Mouse (Mus musculus): ENCODE measurements at regions not wholly inside any gene's neighbourhood (a gene's known extent, or its start where the extent isn't known, plus 50 kb on each side); places are given as distances from the start of the nearest gene placed in this dataset.

DNA sequence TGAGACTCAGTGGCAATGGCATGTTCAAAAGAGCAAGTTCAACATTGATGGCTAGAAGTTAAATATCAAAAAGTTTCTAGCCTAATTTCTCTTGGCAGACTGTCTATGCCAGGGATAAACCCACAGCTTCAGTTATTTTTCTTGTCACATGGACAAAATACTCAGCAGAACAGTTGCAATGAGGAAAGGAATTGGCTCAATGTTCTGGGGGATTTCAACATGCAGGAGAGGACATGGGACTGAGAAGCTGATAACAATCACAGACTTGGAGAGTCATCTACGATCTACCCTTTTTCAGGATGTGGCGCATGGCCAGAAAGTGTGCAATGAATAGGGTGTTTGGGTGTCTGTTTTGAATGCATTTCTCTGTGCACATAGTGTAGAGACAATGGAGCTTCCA is 389.9 kb downstream of the Rnd3 start:
- H3K4me3 ChIP-seq (ENCODE audit: insufficient read depth, low read length): no peak overlapping the region
- no peak overlapping the region for H3K27ac ChIP-seq (ENCODE audit: insufficient read depth, low read length)
- TF ChIP-seq CTCF (IDR thresholded peaks at IDR 0.05; ENCODE audit: borderline replicate concordance, insufficient read depth, low read length): no peak
- no peak for TF ChIP-seq POLR2A (IDR thresholded peaks at IDR 0.05; ENCODE audit: low read depth, low read length)
- no peaks in the 10 kb centered on the region for H3K4me1 ChIP-seq (ENCODE audit: control insufficient read depth, insufficient read depth, low read length)

DNA sequence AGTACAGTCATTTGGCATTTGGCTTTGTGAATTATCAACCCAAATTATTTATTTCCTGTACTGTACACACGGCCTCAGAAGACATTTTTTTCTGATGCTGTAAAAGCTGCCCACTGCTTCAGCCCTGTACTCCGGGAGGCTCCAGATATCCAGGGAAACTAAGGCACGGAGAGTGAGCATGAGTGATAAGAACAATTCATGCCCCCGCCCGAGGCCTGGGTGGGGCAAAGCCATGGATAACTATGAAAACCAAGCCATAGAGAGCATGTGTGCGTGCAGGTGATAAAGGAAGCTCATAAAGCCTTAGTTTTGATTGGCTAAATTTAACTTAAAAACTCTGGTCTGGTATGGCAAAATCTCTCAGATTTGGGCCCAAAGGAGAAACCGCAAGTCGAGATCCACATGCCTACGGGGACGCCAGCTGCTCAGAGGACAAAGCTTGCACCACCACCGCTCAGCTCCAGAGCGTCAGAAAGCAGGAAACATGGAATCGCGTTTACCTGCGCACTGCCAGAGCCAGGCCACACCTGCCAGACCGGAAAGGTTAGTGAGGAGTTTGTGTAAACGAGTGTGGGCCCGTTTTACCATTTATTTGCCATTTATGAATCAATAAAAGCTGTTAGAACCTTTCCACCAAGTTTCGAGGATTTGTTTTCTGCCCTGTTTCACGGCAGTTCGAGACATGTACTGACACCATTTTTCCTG is 390.9 kb downstream of the Rnd3 start:
- Histone ChIP-seq H3K4me1 (ENCODE audit: control insufficient read depth, insufficient read depth, low read length) (no peaks in the 10 kb centered on the region), H3K27ac (ENCODE audit: insufficient read depth, low read length) (no peak overlapping the region), H3K4me3 (ENCODE audit: insufficient read depth, low read length) (no peak overlapping the region)
- no peak for TF ChIP-seq POLR2A (IDR thresholded peaks at IDR 0.05; ENCODE audit: low read depth, low read length)
- no peak for TF ChIP-seq CTCF (IDR thresholded peaks at IDR 0.05; ENCODE audit: borderline replicate concordance, insufficient read depth, low read length)

DNA sequence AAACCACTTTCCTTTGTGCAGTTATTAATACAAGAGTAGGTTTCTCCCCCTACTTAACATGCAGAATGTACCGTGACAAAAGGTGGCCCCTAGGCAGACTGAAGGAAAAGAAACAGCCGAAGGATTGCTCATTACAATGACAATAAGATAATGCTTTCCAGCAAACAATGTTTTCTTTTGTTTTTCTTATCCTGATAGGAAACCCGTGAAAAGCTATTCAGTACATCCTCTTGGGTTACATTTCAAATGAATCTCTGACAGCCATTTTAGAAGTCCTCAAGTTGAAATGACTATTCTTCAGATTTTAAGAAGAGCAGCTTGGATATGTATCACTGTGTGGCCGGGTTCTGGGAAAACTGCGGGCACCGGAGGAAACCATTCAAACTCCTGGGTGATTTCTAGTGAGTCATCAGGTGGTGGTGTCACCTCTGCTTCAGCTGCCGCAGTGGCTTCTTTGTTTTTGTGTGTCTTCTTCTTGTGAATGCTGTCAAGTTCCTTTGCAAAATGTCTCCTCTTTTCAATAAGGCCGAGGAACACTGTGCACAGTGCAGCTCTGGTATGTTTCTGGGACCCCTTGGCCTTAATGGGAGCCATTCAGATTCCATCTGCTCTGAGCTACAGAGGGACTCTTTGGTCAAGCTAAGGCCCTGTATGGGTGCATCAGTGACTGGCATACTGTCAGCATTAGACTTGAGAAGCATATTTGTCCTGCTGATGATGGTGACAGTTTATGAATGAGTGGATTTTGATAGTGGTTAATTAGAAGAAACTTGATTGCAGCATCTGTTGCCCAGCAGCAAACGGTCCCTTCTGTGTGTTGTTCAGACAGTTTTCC is 393.1 kb downstream of the Rnd3 start:
- no peak for TF ChIP-seq POLR2A (IDR thresholded peaks at IDR 0.05; ENCODE audit: low read depth, low read length)
- no peak overlapping the region for H3K27ac ChIP-seq (ENCODE audit: insufficient read depth, low read length)
- H3K4me1 ChIP-seq (ENCODE audit: control insufficient read depth, insufficient read depth, low read length): no peaks in the 10 kb centered on the region
- H3K4me3 ChIP-seq (ENCODE audit: insufficient read depth, low read length): no peak overlapping the region

DNA sequence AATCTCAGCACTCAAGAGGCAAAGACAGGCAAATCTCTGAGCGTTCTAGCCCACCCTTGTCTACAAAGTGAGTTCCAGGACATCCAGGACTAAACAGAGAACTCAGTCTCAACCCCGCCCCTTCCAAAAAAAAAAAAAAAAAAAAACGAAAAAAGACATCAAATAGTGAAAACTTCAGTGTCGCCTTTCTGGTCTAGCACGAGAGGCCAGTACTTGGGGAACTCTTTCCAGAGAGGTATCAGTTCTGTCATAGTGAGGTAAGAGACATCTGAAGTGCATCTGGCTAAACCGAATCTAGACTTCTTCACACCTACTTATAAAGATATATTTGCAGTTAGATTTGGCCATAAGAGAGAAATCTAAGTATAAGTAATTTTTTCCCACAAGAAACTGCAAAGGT is 393.8 kb downstream of the Rnd3 start:
- TF ChIP-seq CTCF (IDR thresholded peaks at IDR 0.05; ENCODE audit: borderline replicate concordance, insufficient read depth, low read length) (no peak), POLR2A (IDR thresholded peaks at IDR 0.05; ENCODE audit: low read depth, low read length) (no peak)
- no peak overlapping the region for H3K27ac ChIP-seq (ENCODE audit: insufficient read depth, low read length)
- no peak overlapping the region for H3K4me3 ChIP-seq (ENCODE audit: insufficient read depth, low read length)
- H3K4me1 ChIP-seq (ENCODE audit: control insufficient read depth, insufficient read depth, low read length): no peaks in the 10 kb centered on the region

DNA sequence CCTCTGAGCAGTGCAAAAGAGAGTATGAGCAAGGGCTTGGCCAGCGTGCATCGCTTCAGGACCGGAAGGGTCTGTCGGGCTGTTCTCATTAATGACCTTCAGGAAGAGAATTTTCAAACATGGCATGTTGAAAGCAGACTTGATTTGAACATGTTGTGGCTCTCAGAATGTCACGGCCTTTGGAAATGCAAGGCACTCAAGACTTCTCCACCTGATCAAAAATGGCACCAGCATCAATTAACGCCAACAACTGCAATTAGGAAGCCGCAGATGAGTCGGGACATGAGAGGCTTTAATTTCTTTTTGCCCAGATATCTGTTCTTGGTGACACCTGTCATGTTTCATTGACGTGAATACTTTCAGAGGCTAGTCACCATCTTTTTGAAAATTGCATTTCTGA is 396.5 kb downstream of the Rnd3 start:
- no peak overlapping the region for H3K4me3 ChIP-seq (ENCODE audit: insufficient read depth, low read length)
- H3K4me1 ChIP-seq (ENCODE audit: control insufficient read depth, insufficient read depth, low read length): no peaks in the 10 kb centered on the region
- TF ChIP-seq CTCF (IDR thresholded peaks at IDR 0.05; ENCODE audit: borderline replicate concordance, insufficient read depth, low read length) (no peak), POLR2A (IDR thresholded peaks at IDR 0.05; ENCODE audit: low read depth, low read length) (no peak)
- no peak overlapping the region for H3K27ac ChIP-seq (ENCODE audit: insufficient read depth, low read length)

DNA sequence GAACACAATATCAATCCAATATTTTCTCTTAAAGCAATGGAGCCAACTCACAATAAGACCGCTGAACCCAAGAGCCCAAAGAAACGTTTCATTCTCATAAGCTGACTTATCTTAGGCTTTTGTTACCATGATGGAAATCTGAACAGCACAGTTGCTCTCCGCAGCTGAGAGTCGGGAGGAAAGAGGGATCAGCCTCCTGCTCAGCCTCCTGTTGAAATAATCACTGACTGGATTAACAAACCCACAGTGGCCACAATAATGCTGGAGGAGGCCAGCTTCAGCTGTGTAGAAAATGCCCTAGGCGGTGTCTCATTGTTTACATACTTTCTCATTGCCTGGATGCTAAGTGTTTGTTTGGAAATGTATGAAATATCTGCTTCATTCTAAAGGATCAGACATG is 398.1 kb downstream of the Rnd3 start:
- Histone ChIP-seq H3K27ac (ENCODE audit: insufficient read depth, low read length) (no peak overlapping the region), H3K4me3 (ENCODE audit: insufficient read depth, low read length) (no peak overlapping the region), H3K4me1 (ENCODE audit: control insufficient read depth, insufficient read depth, low read length) (no peaks in the 10 kb centered on the region)
- TF ChIP-seq CTCF (IDR thresholded peaks at IDR 0.05; ENCODE audit: borderline replicate concordance, insufficient read depth, low read length) (no peak), POLR2A (IDR thresholded peaks at IDR 0.05; ENCODE audit: low read depth, low read length) (no peak)

DNA sequence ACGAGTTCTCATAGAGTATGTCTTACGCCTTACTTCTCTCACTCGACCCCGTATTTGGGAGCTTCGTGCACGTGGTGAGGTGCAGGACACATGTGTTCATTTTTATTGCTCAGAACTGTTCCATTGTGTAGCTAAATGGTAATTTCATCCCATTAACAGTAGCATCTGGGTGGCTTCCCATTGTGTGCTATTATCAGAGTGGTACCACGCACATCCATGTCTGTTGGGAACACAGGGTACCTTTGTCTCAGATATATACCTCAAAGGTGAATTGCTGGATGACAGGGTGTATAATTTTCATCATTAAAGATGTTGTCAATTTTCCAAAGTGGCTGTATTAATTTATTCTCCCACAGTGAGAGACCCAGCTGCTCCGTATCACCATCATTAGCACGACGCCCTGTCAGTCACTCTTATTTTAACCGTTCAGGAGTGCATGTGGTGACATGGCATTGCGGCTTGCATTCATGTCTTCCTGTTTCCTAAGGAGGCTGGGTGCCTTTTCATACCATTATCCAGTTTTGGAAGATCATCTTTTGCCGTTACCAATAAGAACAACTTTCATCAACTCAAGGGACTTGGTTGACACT is 404.2 kb downstream of the Rnd3 start:
- Histone ChIP-seq H3K4me3 (ENCODE audit: insufficient read depth, low read length) (no peak overlapping the region), H3K27ac (ENCODE audit: insufficient read depth, low read length) (no peak overlapping the region), H3K4me1 (ENCODE audit: control insufficient read depth, insufficient read depth, low read length) (no peaks in the 10 kb centered on the region)
- TF ChIP-seq POLR2A (IDR thresholded peaks at IDR 0.05; ENCODE audit: low read depth, low read length) (no peak), CTCF (IDR thresholded peaks at IDR 0.05; ENCODE audit: borderline replicate concordance, insufficient read depth, low read length) (no peak)

DNA sequence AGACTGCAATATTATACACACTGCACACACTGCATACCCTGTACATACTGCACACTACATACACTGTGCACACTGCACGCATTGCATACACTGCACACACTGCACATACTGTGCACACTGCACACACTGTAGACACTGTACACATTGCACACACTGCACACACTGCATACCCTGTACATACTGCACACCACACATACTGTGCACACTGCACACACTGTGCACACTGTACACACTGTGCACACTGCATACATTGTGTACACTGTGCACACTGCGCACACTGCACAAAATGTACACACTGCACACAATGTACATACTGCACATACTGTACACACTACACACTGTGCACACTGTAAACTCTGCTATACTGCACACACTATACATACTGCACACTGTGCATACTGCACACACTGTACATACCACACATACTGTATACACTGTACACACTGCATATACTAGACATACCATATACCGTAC is 405.1 kb downstream of the Rnd3 start:
- TF ChIP-seq POLR2A (IDR thresholded peaks at IDR 0.05; ENCODE audit: low read depth, low read length) (no peak), CTCF (IDR thresholded peaks at IDR 0.05; ENCODE audit: borderline replicate concordance, insufficient read depth, low read length) (peak; percentile 15; the same call in 1 of the 2 replicates)
- Histone ChIP-seq H3K4me3 (ENCODE audit: insufficient read depth, low read length) (no peak overlapping the region), H3K4me1 (ENCODE audit: control insufficient read depth, insufficient read depth, low read length) (no peaks in the 10 kb centered on the region), H3K27ac (ENCODE audit: insufficient read depth, low read length) (no peak overlapping the region)

DNA sequence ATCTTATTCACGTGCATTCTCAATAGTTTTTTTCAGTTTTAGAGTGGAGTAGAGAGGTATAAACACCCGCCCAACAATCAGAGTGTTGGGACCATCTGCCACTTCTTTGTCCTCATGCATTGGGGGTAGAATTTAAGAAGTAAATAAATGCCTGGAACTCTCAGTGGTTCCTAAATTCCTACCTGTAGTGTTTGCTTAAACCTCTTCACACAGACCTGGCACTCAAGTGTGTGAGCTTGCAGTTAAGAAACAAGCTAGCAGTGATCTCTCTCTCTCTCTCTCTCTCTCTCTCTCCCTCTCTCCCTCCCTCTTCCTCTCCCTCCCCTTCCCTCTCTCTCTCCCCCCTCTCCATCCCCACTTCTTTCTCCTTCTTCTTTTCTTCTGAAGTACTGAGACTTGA is 406.5 kb downstream of the Rnd3 start:
- Histone ChIP-seq H3K4me3 (ENCODE audit: insufficient read depth, low read length) (no peak overlapping the region), H3K4me1 (ENCODE audit: control insufficient read depth, insufficient read depth, low read length) (no peaks in the 10 kb centered on the region), H3K27ac (ENCODE audit: insufficient read depth, low read length) (no peak overlapping the region)
- TF ChIP-seq CTCF (IDR thresholded peaks at IDR 0.05; ENCODE audit: borderline replicate concordance, insufficient read depth, low read length) (no peak), POLR2A (IDR thresholded peaks at IDR 0.05; ENCODE audit: low read depth, low read length) (no peak)

DNA sequence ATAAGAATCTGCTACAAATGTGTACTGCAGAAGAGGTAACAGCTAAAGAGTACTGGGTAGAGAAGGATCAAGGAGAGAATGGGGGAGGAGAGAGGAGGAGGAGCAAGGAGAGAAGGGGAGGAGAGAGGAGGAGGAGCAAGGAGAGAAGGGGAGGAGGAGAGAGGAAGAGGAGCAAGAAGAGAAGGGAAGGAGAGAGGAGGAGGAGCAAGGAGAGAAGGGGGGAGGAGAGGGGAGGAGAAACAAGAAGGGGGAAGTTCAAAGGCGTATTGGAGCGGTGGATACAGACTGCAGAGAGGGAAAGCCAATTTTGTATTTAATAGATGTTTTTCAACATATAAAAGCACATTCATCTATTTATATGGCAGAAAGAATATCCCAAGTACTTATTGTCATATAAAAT is 407.6 kb downstream of the Rnd3 start:
- TF ChIP-seq POLR2A (IDR thresholded peaks at IDR 0.05; ENCODE audit: low read depth, low read length) (no peak), CTCF (IDR thresholded peaks at IDR 0.05; ENCODE audit: borderline replicate concordance, insufficient read depth, low read length) (no peak)
- no peaks in the 10 kb centered on the region for H3K4me1 ChIP-seq (ENCODE audit: control insufficient read depth, insufficient read depth, low read length)
- no peak overlapping the region for H3K27ac ChIP-seq (ENCODE audit: insufficient read depth, low read length)
- H3K4me3 ChIP-seq (ENCODE audit: insufficient read depth, low read length): no peak overlapping the region
